Mouse (Mus musculus) brain, embryonic 14.5 days (tissue): ENCODE data around the gene Isyna1.

Experiments used
- CTCF ChIP-seq: fragments of 200-500 bp; IDR thresholded peaks from 2 replicates; pipeline ENCODE4 v1.5.1; 2012; ENCODE audit warnings: inconsistent platforms, mild to moderate bottlenecking, moderate library complexity, borderline replicate concordance; ENCODE audit not compliant: insufficient read depth, insufficient read length; ENCODE audit errors: extremely low read depth
- POLR2A ChIP-seq: fragments of 200-500 bp; IDR thresholded peaks from 2 replicates; pipeline ENCODE4 v1.6.1; 2012; ENCODE audit warnings: mild to moderate bottlenecking, inconsistent platforms, borderline replicate concordance; ENCODE audit not compliant: poor library complexity, insufficient read depth, insufficient read length, severe bottlenecking; ENCODE audit errors: extremely low read depth

- no peak for TF ChIP-seq CTCF
- TF ChIP-seq POLR2A = no peak
Measured at GRCm38 (mm10) chr8:70635527-70635926, 41.4 kb downstream of the Isyna1 start.
